Mouse (Mus musculus) heart, adult 2 months (tissue): ENCODE data around the gene Mdh1. TPM values are rescaled to one million over a fixed set of nuclear protein-coding genes. Genes with fewer than 3 reads are reported as not detected.

Experiments
- DNase-seq, 2 experiments: peaks; one replicate each; pipeline ENCODE4 v3.0.0; 2021
- H3K27ac ChIP-seq: fragments of 200-600 bp; 2 replicates; pipeline ENCODE4 v1.8.1; 2022
- H3K27me3 ChIP-seq: fragments of 200-500 bp; 2 replicates; pipeline ENCODE4 v1.6.1; 2012; ENCODE audit warnings: mild to moderate bottlenecking, low read length, inconsistent platforms, mixed read lengths; ENCODE audit not compliant: control insufficient read depth, insufficient read depth
- H3K36me3 ChIP-seq: fragments of 200-500 bp; 2 replicates; pipeline ENCODE4 v1.6.1; 2012; ENCODE audit warnings: low read length, inconsistent platforms; ENCODE audit not compliant: control insufficient read depth, insufficient read depth
- H3K4me1 ChIP-seq: fragments of 200-500 bp; 2 replicates; pipeline ENCODE4 v1.6.1; 2011; ENCODE audit warnings: low read length; ENCODE audit not compliant: control insufficient read depth, insufficient read depth
- H3K4me3 ChIP-seq: fragments of 200-600 bp; 2 replicates; pipeline ENCODE4 v1.8.1; 2022
- H3K79me2 ChIP-seq: fragments of 200-500 bp; replicated peaks from 2 replicates; pipeline ENCODE4 v1.6.1; 2012; ENCODE audit warnings: mild to moderate bottlenecking, inconsistent platforms, low read length, moderate library complexity, mixed read lengths; ENCODE audit not compliant: control insufficient read depth, insufficient read depth
- H3K9ac ChIP-seq: fragments of 200-500 bp; 2 replicates; pipeline ENCODE4 v1.6.1; 2012; ENCODE audit warnings: low read depth, mild to moderate bottlenecking, control low read depth, inconsistent platforms, low read length, mixed read lengths
- CTCF ChIP-seq: fragments of 200-600 bp; IDR thresholded peaks from 2 replicates; pipeline ENCODE4 v1.8.1; 2022; ENCODE audit warnings: antibody characterized with exemption, mild to moderate bottlenecking, moderate library complexity
- EP300 ChIP-seq: fragments of 200-500 bp; IDR thresholded peaks from 2 replicates; pipeline ENCODE4 v1.6.1; 2011; ENCODE audit warnings: low read depth, low read length, control low read depth; ENCODE audit not compliant: insufficient read depth
- POLR2A ChIP-seq: fragments of 200-500 bp; IDR thresholded peaks from 2 replicates; pipeline ENCODE4 v1.6.1; 2011; ENCODE audit warnings: mild to moderate bottlenecking, low read depth, low read length, control low read depth; ENCODE audit not compliant: insufficient read depth
- WGBS: fragments of 180-500 bp; shearing (Covaris S2); methylation state at CpG from one replicate; pipeline ENCODE4 v1.1.7; 2018; 5-methylcytosine and 5-hydroxymethylcytosine counted together
- intact Hi-C: fragments of 180-260 bp; cut with DNase I; formaldehyde crosslinking; loops from one replicate; pipeline ENCODE4 v1.15.1; 2025
- polyA plus RNA-seq: library from polyadenylated mRNA; depleted of rRNA; stranded (reverse); fragments of >200 nt; gene quantifications from 2 replicates; pipeline ENCODE4 v1.2.3, GENCODE M21; 2012
- total RNA-seq, 2 experiments: library from RNA; stranded (reverse); gene quantifications; 2 replicates each; pipeline ENCODE4 v1.2.3; 2021

Gene Mdh1
- total and polyA plus RNA-seq, 3 experiments, result 1,485 to 2,577 (median 2,315) TPM

- no peaks in the 10 kb centered on the region for H3K79me2 ChIP-seq
- peak overlapping the region; percentile 4; the same call in 1 of the 2 replicates for H3K4me3 ChIP-seq
- no peaks in the 10 kb centered on the region for H3K27me3 ChIP-seq
- H3K27ac ChIP-seq, result peak overlapping the region; percentile 89
- peak in 1 of 2 experiments; percentile 35 for DNase-seq
- peaks cover 58% of the 10 kb centered on the region for H3K36me3 ChIP-seq
- TF ChIP-seq CTCF, result no peak
- TF ChIP-seq EP300, result 0 out of 2 replicates have a peak, but pooled peaks have one; percentile 44
- H3K4me1 ChIP-seq, result peaks cover 5% of the 10 kb centered on the region
- H3K9ac ChIP-seq, result 0 out of 2 replicates have a peak overlapping the region, but pooled peaks have one; percentile 33
- intact Hi-C loops, result no loop called here
- WGBS, result 13% methylated on average over 4 of the region's 4 CpGs
Observed at GRCm38 (mm10) chr11:21563617-21564325, 8.4 kb downstream of the Mdh1 start.

GRCm38 (mm10) chr11:21561347-21561746 lies 10.8 kb downstream of the Mdh1 start:
- intact Hi-C loops, result no loop called here
- peaks cover 5% of the 10 kb centered on the region for H3K4me1 ChIP-seq
- H3K4me3 ChIP-seq, result no peak overlapping the region
- H3K27me3 ChIP-seq, result no peaks in the 10 kb centered on the region
- H3K79me2 ChIP-seq, result no peaks in the 10 kb centered on the region
- DNase-seq, result peak; percentile 38 to 57
- peaks cover 51% of the 10 kb centered on the region for H3K36me3 ChIP-seq
- no peak overlapping the region for H3K9ac ChIP-seq
- 49% methylated on average over 5 of the region's 5 CpGs for WGBS
- peak overlapping the region; percentile 89 for H3K27ac ChIP-seq
- TF ChIP-seq EP300, result peak; percentile 61; the same call in 1 of the 2 replicates
- no peak for TF ChIP-seq CTCF
- peak; percentile 35; the same call in 1 of the 2 replicates for TF ChIP-seq POLR2A

- TF ChIP-seq POLR2A, result no peak
- TF ChIP-seq EP300, result no peak
- no peak for TF ChIP-seq CTCF
- no peak for DNase-seq
- Histone ChIP-seq H3K9ac (no peak overlapping the region), H3K4me1 (peaks cover 3% of the 10 kb centered on the region), H3K27ac (no peak overlapping the region), H3K27me3 (no peaks in the 10 kb centered on the region), H3K36me3 (peaks cover 45% of the 10 kb centered on the region), H3K4me3 (no peak overlapping the region), H3K79me2 (no peaks in the 10 kb centered on the region)
- intact Hi-C loops, result no loop called here
- WGBS, result 70% methylated on average over 11 of the region's 11 CpGs
Observed at GRCm38 (mm10) chr11:21559727-21560126, 12.4 kb downstream of the Mdh1 start.

DNA sequence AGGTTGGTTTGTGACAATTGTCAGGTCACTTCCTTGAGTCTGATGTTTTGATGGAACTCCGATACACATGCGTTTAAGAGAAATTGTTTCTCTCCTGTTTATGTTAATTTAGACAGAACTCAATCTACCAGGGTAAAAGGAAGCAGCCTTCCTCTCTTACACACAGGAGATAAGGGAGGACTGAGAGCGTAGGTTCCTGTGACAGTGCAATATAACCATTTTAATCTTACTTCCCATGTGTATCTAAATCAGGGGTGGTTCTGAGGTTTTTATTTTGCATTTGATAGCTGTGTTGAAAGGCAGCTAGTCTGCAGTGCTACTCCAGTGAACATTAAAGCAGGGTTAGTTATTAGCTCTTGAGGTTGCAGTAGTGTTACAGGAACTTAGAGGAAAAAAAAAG lies 20.1 kb downstream of the Mdh1 start:
- no peaks in the 10 kb centered on the region for H3K27me3 ChIP-seq
- H3K36me3 ChIP-seq, result peaks cover 2% of the 10 kb centered on the region; the same call in 1 of the 2 replicates
- no peak overlapping the region for H3K27ac ChIP-seq
- TF ChIP-seq CTCF (no peak), POLR2A (no peak), EP300 (no peak)
- 39% methylated on average over 3 of the region's 3 CpGs for WGBS
- intact Hi-C loops, result no loop called here
- H3K79me2 ChIP-seq, result no peaks in the 10 kb centered on the region
- no peak overlapping the region for H3K4me3 ChIP-seq
- no peak overlapping the region for H3K9ac ChIP-seq
- no peak for DNase-seq
- H3K4me1 ChIP-seq, result no peaks in the 10 kb centered on the region; the same call in 1 of the 2 replicates

DNA sequence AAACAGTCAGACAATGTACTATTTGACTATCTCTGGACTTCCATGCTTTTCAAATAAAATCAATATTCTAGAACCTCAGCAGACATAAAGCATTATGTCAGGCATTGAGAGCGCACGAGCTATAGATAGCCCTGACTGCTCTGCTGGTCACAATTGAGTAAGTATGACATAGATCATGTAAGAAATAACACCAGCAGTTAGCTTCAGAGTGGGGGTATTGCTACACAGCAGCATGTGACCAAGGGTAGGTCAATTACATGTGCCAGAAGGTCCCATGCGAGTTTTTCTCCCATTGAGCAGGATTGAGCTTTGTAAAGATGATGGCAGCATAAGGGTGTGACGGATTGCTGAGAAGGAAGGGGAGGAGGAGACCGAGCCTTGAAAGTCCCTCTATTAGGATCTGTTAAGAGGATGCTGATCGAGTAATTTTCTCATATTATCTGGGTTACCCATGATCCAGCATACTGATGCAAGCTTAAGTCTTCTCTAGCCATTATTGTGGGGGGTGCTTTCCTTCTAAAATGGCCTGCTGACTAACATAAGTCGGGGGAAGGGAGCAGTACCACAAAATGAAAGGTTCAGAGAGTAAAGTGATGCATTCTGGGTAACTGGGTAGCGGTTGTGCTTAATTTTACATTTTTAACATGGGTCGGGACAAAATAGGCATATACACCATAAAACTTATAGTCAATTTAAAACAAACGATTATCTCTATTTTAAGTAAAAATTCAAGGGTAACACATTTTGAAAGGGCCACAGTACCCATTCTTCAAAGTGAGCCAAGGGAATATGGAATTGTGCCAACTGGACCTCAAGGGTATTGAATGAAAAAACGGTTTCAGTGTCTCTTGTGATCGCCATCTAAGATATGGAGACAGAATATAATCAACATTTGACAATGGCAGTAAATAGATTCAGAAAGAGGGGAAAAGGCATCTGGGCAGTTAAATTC lies 21.7 kb downstream of the Mdh1 start:
- no peaks in the 10 kb centered on the region; the same call in 1 of the 2 replicates for H3K4me1 ChIP-seq
- H3K79me2 ChIP-seq, result no peaks in the 10 kb centered on the region
- TF ChIP-seq EP300 (no peak), POLR2A (no peak), CTCF (no peak)
- H3K9ac ChIP-seq, result no peak overlapping the region
- no peak for DNase-seq
- WGBS, result 85% methylated on average over 12 of the region's 12 CpGs
- no peak overlapping the region for H3K27ac ChIP-seq
- H3K4me3 ChIP-seq, result no peak overlapping the region
- no peaks in the 10 kb centered on the region for H3K27me3 ChIP-seq
- intact Hi-C loops, result no loop called here
- H3K36me3 ChIP-seq, result no peaks in the 10 kb centered on the region
